Mouse (Mus musculus): Measurements from ENCODE around the gene Lin9. TPM values are rescaled to one million over a fixed set of nuclear protein-coding genes. Genes with fewer than 3 reads are reported as not detected.
"Not testable (repeated sequence)": the region's sequence is repeated elsewhere in the genome, so short reads cannot be mapped to it uniquely, and the experiment has no call there.

Gene Lin9
- 13.9 and 15.8 TPM in 2 replicates for polyA plus RNA-seq (2015; fragmentation: Nextera tagmentation; extraction: Ambion mirVana)

DNA sequence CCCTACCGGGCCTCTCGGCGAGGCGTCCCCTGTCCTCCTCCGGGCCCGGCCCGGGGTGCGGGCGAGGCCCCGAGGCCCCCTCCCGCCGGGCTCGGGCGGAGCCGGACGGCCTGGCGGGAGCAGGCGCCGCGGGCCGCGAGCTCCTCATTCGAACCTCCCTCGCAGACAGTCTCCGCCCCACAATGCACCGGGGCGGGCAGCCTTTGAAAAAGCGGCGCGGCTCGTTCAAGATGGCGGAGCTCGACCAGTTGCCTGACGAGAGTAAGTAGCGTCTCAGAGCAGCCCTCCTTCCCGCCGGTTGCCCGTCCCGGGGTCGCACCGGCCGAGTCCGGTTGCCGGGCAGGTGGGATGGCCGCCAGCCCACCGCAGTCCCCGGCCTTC is at the start of gene Lin9:
Gene Lin9 (plus strand): TSS at position 14 of the 381 bp plus-strand sequence.
- under 1% methylated on average over 45 of the region's 47 CpGs for WGBS
- H3K27ac ChIP-seq (replicated peaks): peak within 1 kb of the TSS; percentile 95
- H3K4me1 ChIP-seq: peaks cover 19% of the 10 kb centered on the region
- H3K9me3 ChIP-seq (replicated peaks): no peaks in the 10 kb centered on the region
- peak within 1 kb of the TSS; percentile 82 for H3K4me2 ChIP-seq (replicated peaks)
- peak; percentile 88 for ATAC-seq (ENCODE audit: insufficient number of reproducible peaks, low FRiP score, low TSS enrichment, low read depth)
- no peaks in the 10 kb centered on the region for H3K36me3 ChIP-seq
- peak within 1 kb of the TSS; percentile 96 for H3K4me3 ChIP-seq (replicated peaks)
- no peaks in the 10 kb centered on the region for H3K27me3 ChIP-seq
- peak within 1 kb of the TSS; percentile 68 for H3K9ac ChIP-seq

DNA sequence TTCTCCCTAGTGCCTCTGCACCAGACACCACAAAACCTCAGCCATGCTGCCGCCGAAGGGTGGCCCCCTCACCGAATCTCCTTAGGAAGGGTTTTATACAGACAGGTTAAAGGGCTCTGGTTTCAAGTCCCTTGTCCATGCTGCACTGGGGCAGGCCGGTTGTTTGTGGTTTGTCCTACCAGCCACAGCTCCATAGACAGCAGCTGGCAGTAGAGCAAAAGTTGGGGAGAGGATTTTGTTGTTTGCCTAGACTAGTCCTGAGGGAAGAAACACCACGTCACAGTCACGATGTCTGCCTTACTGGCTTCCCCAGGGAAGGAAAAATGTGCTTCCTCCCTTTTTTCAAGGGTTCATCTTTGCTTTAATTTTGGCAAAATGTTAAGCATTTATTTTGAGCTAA is 40.4 kb upstream of the Lin9 start:
- no peak overlapping the region for H3K4me2 ChIP-seq (replicated peaks)
- ATAC-seq (ENCODE audit: insufficient number of reproducible peaks, low FRiP score, low TSS enrichment, low read depth): no peak
- no peaks in the 10 kb centered on the region for H3K4me1 ChIP-seq
- H3K27ac ChIP-seq (replicated peaks): no peak overlapping the region
- H3K27me3 ChIP-seq: no peaks in the 10 kb centered on the region
- no peaks in the 10 kb centered on the region for H3K9me3 ChIP-seq (replicated peaks)
- WGBS: 81% methylated on average over 6 of the region's 6 CpGs
- no peak overlapping the region for H3K4me3 ChIP-seq (replicated peaks)
- H3K36me3 ChIP-seq: peaks cover 74% of the 10 kb centered on the region
- no peak overlapping the region for H3K9ac ChIP-seq

DNA sequence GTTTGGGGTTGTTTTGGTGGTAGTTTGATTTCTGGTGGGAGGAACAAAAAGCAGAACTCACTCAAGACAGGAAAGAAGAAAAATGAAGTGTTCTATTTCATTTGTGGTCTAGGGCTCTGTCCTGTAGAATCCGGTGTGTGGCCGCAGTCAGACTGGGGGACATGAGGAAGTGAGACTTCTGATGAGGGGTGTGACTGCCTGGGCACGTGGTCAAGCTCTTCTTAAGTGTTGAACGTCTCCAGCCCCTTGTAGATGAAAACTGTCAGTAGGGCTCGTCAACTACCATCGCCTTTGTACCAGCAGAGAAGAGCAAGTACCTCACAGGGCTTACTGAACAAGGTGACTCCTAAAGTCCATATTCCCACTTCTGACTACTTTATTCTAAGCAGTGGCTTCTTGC is 39.1 kb upstream of the Lin9 start:
- Histone ChIP-seq H3K4me2 (replicated peaks) (no peak overlapping the region), H3K36me3 (peaks cover 62% of the 10 kb centered on the region), H3K9me3 (replicated peaks) (no peaks in the 10 kb centered on the region), H3K27me3 (no peaks in the 10 kb centered on the region), H3K4me1 (no peaks in the 10 kb centered on the region), H3K27ac (replicated peaks) (no peak overlapping the region), H3K4me3 (replicated peaks) (no peak overlapping the region), H3K9ac (no peak overlapping the region)
- WGBS: 86% methylated on average over 6 of the region's 6 CpGs
- ATAC-seq (ENCODE audit: insufficient number of reproducible peaks, low FRiP score, low TSS enrichment, low read depth): no peak

DNA sequence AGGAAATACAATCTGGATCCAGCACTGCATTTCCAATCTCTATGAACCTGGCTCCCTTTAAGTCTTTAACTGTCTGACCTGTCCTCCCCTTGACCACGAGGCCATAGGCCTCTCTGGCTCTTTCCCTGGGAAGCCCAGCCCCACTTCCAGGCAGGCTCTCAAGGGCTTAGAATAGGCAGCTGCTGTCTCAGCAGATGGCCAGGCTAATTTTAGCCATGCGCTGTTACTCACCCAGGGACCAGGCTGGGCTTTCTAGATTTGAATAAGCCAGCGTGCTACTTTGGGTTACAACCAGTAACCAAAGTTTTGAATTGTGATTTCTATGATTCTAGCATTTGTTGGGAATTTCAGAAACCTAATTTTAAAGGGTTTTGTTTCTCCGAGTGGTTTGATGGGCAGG is 36.4 kb upstream of the Lin9 start:
- no peak for ATAC-seq (ENCODE audit: insufficient number of reproducible peaks, low FRiP score, low TSS enrichment, low read depth)
- H3K27ac ChIP-seq (replicated peaks): no peak overlapping the region
- no peak overlapping the region for H3K4me3 ChIP-seq (replicated peaks)
- H3K36me3 ChIP-seq: peaks cover 35% of the 10 kb centered on the region
- WGBS: 66% methylated on average over 4 of the region's 4 CpGs
- H3K9ac ChIP-seq: no peak overlapping the region
- no peaks in the 10 kb centered on the region for H3K27me3 ChIP-seq
- no peaks in the 10 kb centered on the region for H3K9me3 ChIP-seq (replicated peaks)
- H3K4me1 ChIP-seq: no peaks in the 10 kb centered on the region
- H3K4me2 ChIP-seq (replicated peaks): no peak overlapping the region

DNA sequence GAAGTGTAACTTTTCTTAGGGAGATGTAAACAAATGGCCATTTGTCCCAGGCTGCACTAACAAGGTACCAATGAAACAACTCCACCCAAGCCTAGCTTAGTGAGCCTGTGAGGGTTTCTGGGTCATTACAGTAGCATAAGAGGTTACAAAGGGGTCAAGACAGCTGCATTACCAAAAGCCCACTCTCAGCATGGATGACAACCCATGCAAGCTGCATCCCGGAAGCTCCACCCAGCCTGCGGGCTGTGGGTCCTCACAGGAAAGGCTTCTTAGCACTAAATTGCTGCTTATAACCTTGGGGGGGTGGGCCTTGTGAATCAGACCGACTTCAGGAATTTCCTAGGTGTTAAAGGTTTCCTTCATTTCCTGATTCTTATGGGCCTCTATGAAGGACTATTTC is 34.8 kb upstream of the Lin9 start:
- no peak for ATAC-seq (ENCODE audit: insufficient number of reproducible peaks, low FRiP score, low TSS enrichment, low read depth)
- Histone ChIP-seq H3K36me3 (peaks cover 20% of the 10 kb centered on the region), H3K4me1 (no peaks in the 10 kb centered on the region), H3K9ac (no peak overlapping the region), H3K27me3 (no peaks in the 10 kb centered on the region), H3K27ac (replicated peaks) (no peak overlapping the region), H3K4me2 (replicated peaks) (no peak overlapping the region), H3K4me3 (replicated peaks) (no peak overlapping the region), H3K9me3 (replicated peaks) (no peaks in the 10 kb centered on the region)
- WGBS: 66% methylated on average over 3 of the region's 3 CpGs

DNA sequence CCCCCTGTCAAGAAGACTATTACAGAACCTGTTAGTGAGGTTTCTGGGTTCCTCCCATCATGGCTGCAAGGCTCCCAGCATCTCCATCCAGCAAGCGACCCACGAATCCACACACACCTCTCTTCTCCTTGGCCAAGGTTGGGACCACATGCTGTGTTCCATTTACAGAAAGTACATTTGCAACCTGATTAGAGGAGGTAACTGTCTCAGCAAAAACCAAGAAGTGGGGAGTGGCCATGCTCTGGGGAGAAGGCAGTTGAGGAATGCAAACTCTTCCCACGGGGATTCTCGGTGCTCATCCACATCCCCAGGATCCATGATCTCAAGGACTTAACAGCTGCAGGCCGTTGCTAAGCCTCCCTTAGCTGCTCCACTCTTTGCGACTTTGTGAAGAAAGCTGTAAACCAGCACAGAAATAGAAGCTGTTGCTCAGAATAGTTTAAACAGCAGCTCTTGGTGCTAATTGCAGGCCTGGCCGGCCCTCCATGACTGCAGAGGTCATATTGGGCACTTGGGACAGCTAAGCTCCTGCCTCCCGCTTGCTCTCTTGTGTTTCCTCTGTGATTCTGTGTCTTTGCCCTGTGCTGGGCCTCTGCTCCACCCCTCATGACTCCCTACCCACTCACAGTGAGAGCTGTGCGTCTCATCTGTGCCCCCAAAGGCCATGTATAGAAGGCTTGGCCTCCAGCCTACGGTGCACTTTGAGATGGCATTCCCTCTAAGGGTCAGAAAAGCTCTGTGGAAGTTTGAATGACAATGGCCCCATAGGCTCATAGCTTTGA is 34.0 kb upstream of the Lin9 start:
- ATAC-seq (ENCODE audit: insufficient number of reproducible peaks, low FRiP score, low TSS enrichment, low read depth): no peak
- 70% methylated on average over 10 of the region's 10 CpGs for WGBS
- no peak overlapping the region for H3K27ac ChIP-seq (replicated peaks)
- no peaks in the 10 kb centered on the region for H3K27me3 ChIP-seq
- no peaks in the 10 kb centered on the region for H3K9me3 ChIP-seq (replicated peaks)
- no peaks in the 10 kb centered on the region for H3K4me1 ChIP-seq
- peaks cover 12% of the 10 kb centered on the region for H3K36me3 ChIP-seq
- H3K4me2 ChIP-seq (replicated peaks): no peak overlapping the region
- no peak overlapping the region for H3K9ac ChIP-seq
- H3K4me3 ChIP-seq (replicated peaks): no peak overlapping the region

DNA sequence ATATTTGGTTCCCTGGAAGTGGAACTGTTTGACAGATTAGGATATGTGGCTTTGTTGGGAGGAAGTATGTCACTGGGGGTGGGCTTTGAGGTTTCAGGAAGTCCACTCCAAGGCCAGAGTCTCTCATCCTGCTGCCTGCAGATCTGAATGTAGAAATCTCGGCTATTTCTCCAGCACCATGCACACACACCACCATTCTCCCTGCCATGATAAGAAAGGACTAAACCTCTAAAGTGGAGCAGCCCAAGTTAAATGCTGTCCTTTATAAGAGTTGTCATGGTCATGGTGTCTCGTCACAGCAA is 33.4 kb upstream of the Lin9 start:
- H3K4me3 ChIP-seq (replicated peaks): no peak overlapping the region
- WGBS: 85% methylated on average over 2 of the region's 2 CpGs
- H3K4me2 ChIP-seq (replicated peaks): no peak overlapping the region
- no peak overlapping the region for H3K9ac ChIP-seq
- no peak overlapping the region for H3K27ac ChIP-seq (replicated peaks)
- peaks cover 8% of the 10 kb centered on the region for H3K36me3 ChIP-seq
- H3K9me3 ChIP-seq (replicated peaks): no peaks in the 10 kb centered on the region
- no peak for ATAC-seq (ENCODE audit: insufficient number of reproducible peaks, low FRiP score, low TSS enrichment, low read depth)
- no peaks in the 10 kb centered on the region for H3K4me1 ChIP-seq
- H3K27me3 ChIP-seq: no peaks in the 10 kb centered on the region

DNA sequence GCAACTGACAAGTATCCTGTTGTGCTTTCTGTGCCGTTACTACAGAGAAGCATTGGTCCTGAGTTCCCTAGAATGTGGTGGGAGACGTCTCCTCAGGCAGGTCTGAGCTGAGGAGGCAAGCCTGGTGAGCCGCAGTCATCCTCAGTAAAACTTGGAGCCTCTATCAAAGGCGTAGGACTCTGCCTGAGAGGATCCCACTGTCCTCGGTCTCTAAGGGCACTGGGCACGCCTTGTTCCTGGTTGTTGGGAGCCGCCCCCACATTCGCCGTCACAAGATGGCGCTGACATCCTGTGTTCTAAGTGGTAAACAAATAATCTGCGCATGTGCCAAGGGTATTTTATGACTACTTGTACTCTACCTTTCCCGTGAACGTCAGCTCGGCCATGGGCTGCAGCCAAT is 29.1 kb upstream of the Lin9 start:
- not testable (repeated sequence) for H3K9me3 ChIP-seq (replicated peaks); H3K4me1 ChIP-seq; H3K27ac ChIP-seq (replicated peaks); H3K4me2 ChIP-seq (replicated peaks); ATAC-seq (ENCODE audit: insufficient number of reproducible peaks, low FRiP score, low TSS enrichment, low read depth); H3K4me3 ChIP-seq (replicated peaks); H3K36me3 ChIP-seq; H3K27me3 ChIP-seq; H3K9ac ChIP-seq
- WGBS: 96% methylated on average over 10 of the region's 14 CpGs

DNA sequence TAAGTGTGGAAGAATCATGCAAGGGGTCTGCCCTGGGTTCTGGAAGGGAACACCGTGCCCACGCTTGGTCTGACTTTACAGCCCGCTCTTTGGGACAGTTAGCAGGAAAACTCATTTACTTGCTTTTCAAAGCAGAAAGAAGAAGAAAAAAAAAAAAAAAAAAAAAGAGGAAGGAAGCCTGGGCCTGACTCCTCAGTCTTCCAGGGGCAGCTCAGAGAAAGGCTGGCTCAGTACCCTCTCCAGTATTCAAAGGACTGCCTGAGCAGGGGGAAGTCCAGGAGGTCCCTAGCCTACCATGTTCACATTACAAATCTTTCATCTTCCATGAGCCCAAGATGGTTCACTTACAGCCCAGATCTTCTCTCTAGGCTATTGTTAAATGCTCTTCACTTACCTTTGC is 24.2 kb upstream of the Lin9 start:
- 94% methylated on average over 3 of the region's 3 CpGs for WGBS
- no peaks in the 10 kb centered on the region for H3K9me3 ChIP-seq (replicated peaks)
- no peak overlapping the region for H3K4me2 ChIP-seq (replicated peaks)
- ATAC-seq (ENCODE audit: insufficient number of reproducible peaks, low FRiP score, low TSS enrichment, low read depth): no peak
- H3K36me3 ChIP-seq: no peaks in the 10 kb centered on the region
- H3K27me3 ChIP-seq: no peaks in the 10 kb centered on the region
- no peak overlapping the region for H3K27ac ChIP-seq (replicated peaks)
- no peak overlapping the region for H3K4me3 ChIP-seq (replicated peaks)
- no peaks in the 10 kb centered on the region for H3K4me1 ChIP-seq
- H3K9ac ChIP-seq: no peak overlapping the region

DNA sequence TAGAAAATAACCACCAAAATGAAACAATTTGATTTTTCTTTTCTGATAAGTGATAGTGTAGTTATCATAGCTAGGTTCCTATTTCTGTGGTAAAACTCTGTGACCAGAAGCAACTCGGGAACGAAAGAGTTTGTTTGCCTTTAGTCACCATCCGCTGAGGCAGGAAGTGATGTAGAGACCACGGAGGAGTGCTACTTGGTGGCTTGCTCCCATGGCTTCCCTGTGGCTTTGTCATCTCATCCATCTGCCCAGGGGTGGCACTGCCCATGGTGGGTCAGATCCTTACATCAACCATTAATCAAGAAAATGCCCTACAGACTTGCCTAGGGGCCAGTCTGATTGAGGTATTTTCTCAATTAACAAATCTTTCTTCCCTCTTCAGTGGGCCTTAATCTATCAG is 18.6 kb upstream of the Lin9 start:
- Histone ChIP-seq H3K9ac (no peak overlapping the region), H3K4me3 (replicated peaks) (no peak overlapping the region), H3K9me3 (replicated peaks) (no peaks in the 10 kb centered on the region), H3K4me1 (no peaks in the 10 kb centered on the region), H3K27ac (replicated peaks) (no peak overlapping the region), H3K27me3 (no peaks in the 10 kb centered on the region), H3K4me2 (replicated peaks) (no peak overlapping the region), H3K36me3 (no peaks in the 10 kb centered on the region)
- 83% methylated on average over 4 of the region's 4 CpGs for WGBS
- ATAC-seq (ENCODE audit: insufficient number of reproducible peaks, low FRiP score, low TSS enrichment, low read depth): no peak

DNA sequence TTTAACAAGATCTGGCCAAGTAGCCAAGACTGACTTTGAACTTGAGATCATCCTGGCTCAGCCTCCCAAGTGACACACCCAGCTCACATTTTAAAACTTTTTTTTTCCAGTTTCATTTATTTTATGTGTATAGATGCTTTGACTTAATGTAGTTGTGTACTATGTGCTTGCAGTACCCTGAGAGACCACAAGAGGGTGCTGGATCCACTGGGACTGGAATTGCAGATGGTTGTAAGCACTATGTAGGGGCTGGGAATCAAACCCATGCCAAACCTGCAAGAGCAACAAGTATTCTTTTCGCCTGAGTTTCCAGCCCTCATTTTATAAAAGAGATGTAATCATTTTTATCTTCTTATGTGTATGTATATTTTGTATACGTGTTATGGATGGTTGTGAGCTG is 17.0 kb upstream of the Lin9 start:
- H3K9ac ChIP-seq: no peak overlapping the region
- no peak overlapping the region for H3K4me3 ChIP-seq (replicated peaks)
- no peak overlapping the region for H3K4me2 ChIP-seq (replicated peaks)
- no peaks in the 10 kb centered on the region for H3K4me1 ChIP-seq
- no peaks in the 10 kb centered on the region for H3K36me3 ChIP-seq
- H3K27ac ChIP-seq (replicated peaks): no peak overlapping the region
- ATAC-seq (ENCODE audit: insufficient number of reproducible peaks, low FRiP score, low TSS enrichment, low read depth): no peak
- WGBS: 88% methylated on average over 2 of the region's 2 CpGs
- H3K27me3 ChIP-seq: no peaks in the 10 kb centered on the region
- no peaks in the 10 kb centered on the region for H3K9me3 ChIP-seq (replicated peaks)

DNA sequence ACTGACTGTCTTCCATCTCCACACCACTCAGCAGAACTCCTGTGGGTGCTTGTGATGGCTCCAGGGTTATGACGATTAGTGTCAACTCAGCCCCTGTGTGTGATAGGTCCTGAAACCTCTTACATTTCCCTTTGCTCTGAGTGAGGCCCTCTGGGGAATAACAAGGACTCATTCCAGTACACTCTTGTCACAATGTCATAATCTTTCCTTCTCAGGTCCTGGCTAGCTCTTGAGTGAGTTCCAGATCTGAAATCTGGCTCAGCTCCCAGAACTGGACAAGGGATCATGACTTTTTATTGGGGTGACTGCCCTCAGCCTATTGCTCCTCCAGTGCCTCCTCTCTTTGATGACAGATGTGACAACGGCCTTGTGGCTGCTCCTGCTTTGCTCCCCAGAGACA is 14.8 kb upstream of the Lin9 start:
- no peak for ATAC-seq (ENCODE audit: insufficient number of reproducible peaks, low FRiP score, low TSS enrichment, low read depth)
- Histone ChIP-seq H3K4me2 (replicated peaks) (no peak overlapping the region), H3K9me3 (replicated peaks) (no peaks in the 10 kb centered on the region), H3K4me1 (no peaks in the 10 kb centered on the region), H3K36me3 (no peaks in the 10 kb centered on the region), H3K27ac (replicated peaks) (no peak overlapping the region), H3K4me3 (replicated peaks) (no peak overlapping the region), H3K27me3 (no peaks in the 10 kb centered on the region), H3K9ac (no peak overlapping the region)
- 60% methylated on average over 2 of the region's 2 CpGs for WGBS
